Mouse (Mus musculus) embryonic facial prominence, embryonic 14.5 days (tissue): ENCODE results near the gene Txnrd2. TPM values are rescaled to one million over a fixed set of nuclear protein-coding genes. Genes with fewer than 3 reads are reported as not detected.

ENCODE experiments used
- ATAC-seq: fragments of 200-750 bp; cut with Nextera tagmentation; 2 replicates; pipeline ENCODE4 v1.8.0; 2017; ENCODE audit warnings: low read depth, moderate number of reproducible peaks, moderate TSS enrichment
- DNase-seq: peaks from one replicate; pipeline ENCODE4 v3.0.0-alpha.2; 2015; ENCODE audit warnings: low spot score
- H3K27ac ChIP-seq: fragments of 300-500 bp; sonication (generic); replicated peaks from 2 replicates; pipeline ENCODE4 v1.5.1; 2014; ENCODE audit warnings: low read depth, mild to moderate bottlenecking, low read length, moderate library complexity
- H3K27me3 ChIP-seq: fragments of 300-500 bp; sonication (generic); replicated peaks from 2 replicates; pipeline ENCODE4 v1.6.1; 2014; ENCODE audit warnings: low read length; ENCODE audit not compliant: control insufficient read depth, insufficient read depth
- H3K36me3 ChIP-seq: fragments of 300-500 bp; sonication (generic); 2 replicates; pipeline ENCODE4 v1.6.1; 2014; ENCODE audit warnings: low read length, mixed read lengths; ENCODE audit not compliant: control insufficient read depth, insufficient read depth
- H3K4me1 ChIP-seq: fragments of 300-500 bp; sonication (generic); 2 replicates; pipeline ENCODE4 v1.6.1; 2014; ENCODE audit warnings: antibody characterized with exemption, low read length; ENCODE audit not compliant: control insufficient read depth, insufficient read depth
- H3K4me2 ChIP-seq: fragments of 300-500 bp; sonication (generic); 2 replicates; pipeline ENCODE4 v1.6.1; 2014; ENCODE audit warnings: low read depth, mild to moderate bottlenecking, low read length, moderate library complexity, mixed read lengths
- H3K4me3 ChIP-seq: fragments of 300-500 bp; sonication (generic); 2 replicates; pipeline ENCODE4 v1.5.1; 2014; ENCODE audit warnings: low read depth, mild to moderate bottlenecking, low read length
- H3K9ac ChIP-seq: fragments of 300-500 bp; sonication (generic); 2 replicates; pipeline ENCODE4 v1.6.1; 2014; ENCODE audit warnings: low read depth, mild to moderate bottlenecking, low read length, moderate library complexity, mixed read lengths
- H3K9me3 ChIP-seq: fragments of 300-500 bp; sonication (generic); 2 replicates; pipeline ENCODE4 v1.6.1; 2016; ENCODE audit warnings: low read length; ENCODE audit not compliant: control insufficient read depth
- WGBS: fragments of 180-500 bp; shearing (Covaris S2); extraction: QIAGEN DNeasy Blood & Tissue Kit; methylation state at CpG from one replicate; pipeline ENCODE4 v1.1.7; 2014; 5-methylcytosine and 5-hydroxymethylcytosine counted together
- polyA plus RNA-seq: library from polyadenylated mRNA; unstranded; fragments of >200 nt; fragmentation: Nextera tagmentation; extraction: Ambion mirVana; gene quantifications from 2 replicates; pipeline ENCODE4 v1.2.1, GENCODE M21; 2014

Gene Txnrd2
- polyA plus RNA-seq, 1 experiment from 2014 or later: 14.7 TPM

GRCm38 (mm10) chr16:18396791-18397621 lies 29.2 kb upstream of the Txnrd2 start:
- ATAC-seq: no peak
- Histone ChIP-seq H3K9ac (no peak overlapping the region), H3K36me3 (peaks cover 25% of the 10 kb centered on the region), H3K27ac (no peak overlapping the region), H3K4me1 (peaks cover 25% of the 10 kb centered on the region), H3K4me3 (no peak overlapping the region), H3K9me3 (no peaks in the 10 kb centered on the region), H3K4me2 (no peak overlapping the region), H3K27me3 (no peaks in the 10 kb centered on the region)
- DNase-seq: no peak
- WGBS: 93% methylated on average over 27 of the region's 27 CpGs

- WGBS: 69% methylated on average over 9 of the region's 9 CpGs
- Histone ChIP-seq H3K27me3 (no peaks in the 10 kb centered on the region), H3K9ac (no peak overlapping the region), H3K9me3 (no peaks in the 10 kb centered on the region), H3K27ac (no peak overlapping the region), H3K4me3 (no peak overlapping the region), H3K4me2 (no peak overlapping the region), H3K4me1 (peaks cover 10% of the 10 kb centered on the region), H3K36me3 (peaks cover 50% of the 10 kb centered on the region)
- DNase-seq (no peak), ATAC-seq (no peak)
Observed at GRCm38 (mm10) chr16:18400028-18400427, 26.2 kb upstream of the Txnrd2 start.

GRCm38 (mm10) chr16:18400472-18401216 lies 25.5 kb upstream of the Txnrd2 start:
- H3K27ac ChIP-seq: no peak overlapping the region; the same call in 1 of the 2 replicates
- H3K36me3 ChIP-seq: peaks cover 53% of the 10 kb centered on the region
- H3K4me2 ChIP-seq: no peak overlapping the region
- no peak overlapping the region for H3K4me3 ChIP-seq
- no peaks in the 10 kb centered on the region for H3K9me3 ChIP-seq
- WGBS: 55% methylated on average over 7 of the region's 7 CpGs
- H3K9ac ChIP-seq: no peak overlapping the region
- ATAC-seq (peak; percentile 85), DNase-seq (peak; percentile 85)
- no peaks in the 10 kb centered on the region for H3K27me3 ChIP-seq
- 0 out of 2 replicates have a peak, but pooled peaks cover 5% of the 10 kb centered on the region for H3K4me1 ChIP-seq

DNA sequence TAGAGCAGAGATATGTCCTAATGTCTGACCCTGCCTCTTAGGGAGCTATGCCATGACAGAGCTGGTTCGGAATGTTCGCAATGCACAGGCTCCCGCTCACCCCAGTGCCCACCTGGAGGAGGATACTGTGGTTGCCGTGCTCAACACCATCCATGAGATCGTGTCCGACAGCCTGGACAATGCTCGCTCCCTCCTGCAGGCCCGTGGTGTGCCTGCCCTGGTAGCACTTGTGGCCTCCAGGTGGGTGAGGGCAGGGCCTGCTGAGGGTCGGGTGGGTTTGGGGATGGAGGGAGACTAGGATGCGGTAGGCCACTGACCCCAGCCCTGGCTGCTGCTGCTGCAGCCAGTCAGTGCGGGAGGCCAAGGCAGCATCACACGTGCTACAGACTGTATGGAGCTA lies 22.9 kb upstream of the Txnrd2 start:
- Histone ChIP-seq H3K4me2 (no peak overlapping the region), H3K27me3 (no peaks in the 10 kb centered on the region), H3K9ac (no peak overlapping the region), H3K4me1 (0 out of 2 replicates have a peak, but pooled peaks cover 4% of the 10 kb centered on the region), H3K36me3 (peaks cover 49% of the 10 kb centered on the region), H3K9me3 (no peaks in the 10 kb centered on the region), H3K27ac (no peak overlapping the region), H3K4me3 (no peak overlapping the region)
- ATAC-seq: no peak
- WGBS: 87% methylated on average over 12 of the region's 12 CpGs
- DNase-seq: no peak

GRCm38 (mm10) chr16:18405091-18405854 lies 20.9 kb upstream of the Txnrd2 start:
- no peak overlapping the region for H3K9ac ChIP-seq
- no peak overlapping the region for H3K4me2 ChIP-seq
- ATAC-seq (no peak), DNase-seq (no peak)
- no peaks in the 10 kb centered on the region for H3K9me3 ChIP-seq
- peaks cover 52% of the 10 kb centered on the region for H3K36me3 ChIP-seq
- H3K4me3 ChIP-seq: no peak overlapping the region
- 81% methylated on average over 13 of the region's 13 CpGs for WGBS
- H3K27me3 ChIP-seq: no peaks in the 10 kb centered on the region
- H3K27ac ChIP-seq: no peak overlapping the region
- H3K4me1 ChIP-seq: 0 out of 2 replicates have a peak, but pooled peaks cover 4% of the 10 kb centered on the region

- ATAC-seq (no peak), DNase-seq (no peak)
- Histone ChIP-seq H3K36me3 (peaks cover 58% of the 10 kb centered on the region), H3K9ac (no peak overlapping the region), H3K9me3 (no peaks in the 10 kb centered on the region), H3K4me3 (no peak overlapping the region), H3K4me2 (no peak overlapping the region), H3K4me1 (0 out of 2 replicates have a peak, but pooled peaks cover under 1% of the 10 kb centered on the region), H3K27ac (no peak overlapping the region), H3K27me3 (no peaks in the 10 kb centered on the region)
- 46% methylated on average over 2 of the region's 2 CpGs for WGBS
Observed at GRCm38 (mm10) chr16:18405876-18406275, 20.3 kb upstream of the Txnrd2 start.

DNA sequence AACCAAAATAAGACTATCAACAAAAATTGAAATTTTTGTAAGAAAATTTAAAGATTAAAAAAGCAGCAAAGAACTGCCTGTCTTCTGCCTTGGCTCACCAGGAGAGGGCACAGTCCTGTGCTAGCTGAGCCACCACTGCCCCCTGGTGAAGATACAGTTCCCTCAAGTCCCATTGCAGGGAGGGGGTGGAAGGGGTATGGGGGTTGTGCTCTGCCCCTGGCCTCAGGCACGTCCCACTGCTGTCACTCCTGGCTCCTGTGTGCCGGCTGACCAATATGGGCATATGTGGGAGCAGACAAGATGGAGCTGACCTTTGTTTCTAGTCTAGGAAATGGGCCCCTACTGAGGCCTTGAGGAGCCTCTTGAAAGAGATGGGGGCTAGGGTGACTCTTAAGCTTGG lies 19.9 kb upstream of the Txnrd2 start:
- DNase-seq (peak; percentile 67), ATAC-seq (peak; percentile 56)
- Histone ChIP-seq H3K27ac (no peak overlapping the region), H3K4me2 (no peak overlapping the region), H3K9me3 (no peaks in the 10 kb centered on the region), H3K27me3 (no peaks in the 10 kb centered on the region), H3K36me3 (peaks cover 63% of the 10 kb centered on the region), H3K4me1 (no peaks in the 10 kb centered on the region), H3K9ac (no peak overlapping the region), H3K4me3 (no peak overlapping the region)
- 22% methylated on average over 2 of the region's 2 CpGs for WGBS

GRCm38 (mm10) chr16:18407912-18408311 lies 18.3 kb upstream of the Txnrd2 start:
- H3K9me3 ChIP-seq: no peaks in the 10 kb centered on the region
- H3K9ac ChIP-seq: no peak overlapping the region
- no peak overlapping the region for H3K27ac ChIP-seq
- ATAC-seq: no peak
- H3K36me3 ChIP-seq: peaks cover 66% of the 10 kb centered on the region
- 69% methylated on average over 7 of the region's 7 CpGs for WGBS
- H3K4me3 ChIP-seq: no peak overlapping the region
- no peaks in the 10 kb centered on the region for H3K4me1 ChIP-seq
- no peak overlapping the region for H3K4me2 ChIP-seq
- peak; percentile 35 for DNase-seq
- no peaks in the 10 kb centered on the region for H3K27me3 ChIP-seq
